Mouse (Mus musculus) ovary, postnatal 14 days (tissue): ENCODE measurements around the gene Serpina1f.
"Not testable (repeated sequence)": the region's sequence is repeated elsewhere in the genome, so short reads cannot be mapped to it uniquely, and the experiment has no call there.

Source experiments
- DNase-seq: peaks from one replicate; pipeline ENCODE4 v3.0.0; 2022; ENCODE audit warnings: low spot score

Gene Serpina1f

DNA sequence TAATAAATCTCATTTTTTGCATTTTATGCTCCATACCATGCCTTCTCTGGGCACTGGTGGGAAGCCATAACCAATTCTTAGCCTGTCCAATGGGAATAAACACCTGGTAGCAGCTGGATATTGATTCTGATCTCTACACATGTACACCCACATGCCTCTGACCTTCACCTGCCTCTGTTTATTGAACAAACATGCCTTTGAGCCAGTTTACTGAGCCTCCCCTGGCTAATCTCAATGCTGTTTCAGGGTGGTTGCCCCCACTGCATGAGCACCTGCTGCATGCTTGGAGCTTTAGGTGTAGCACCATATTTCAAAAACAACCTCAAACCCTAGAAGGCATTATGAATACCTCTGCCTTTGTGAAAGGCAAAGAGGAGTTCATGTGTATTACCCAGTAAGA, 33.3 kb downstream of the Serpina1f start:
- DNase-seq: not testable (repeated sequence)

DNA sequence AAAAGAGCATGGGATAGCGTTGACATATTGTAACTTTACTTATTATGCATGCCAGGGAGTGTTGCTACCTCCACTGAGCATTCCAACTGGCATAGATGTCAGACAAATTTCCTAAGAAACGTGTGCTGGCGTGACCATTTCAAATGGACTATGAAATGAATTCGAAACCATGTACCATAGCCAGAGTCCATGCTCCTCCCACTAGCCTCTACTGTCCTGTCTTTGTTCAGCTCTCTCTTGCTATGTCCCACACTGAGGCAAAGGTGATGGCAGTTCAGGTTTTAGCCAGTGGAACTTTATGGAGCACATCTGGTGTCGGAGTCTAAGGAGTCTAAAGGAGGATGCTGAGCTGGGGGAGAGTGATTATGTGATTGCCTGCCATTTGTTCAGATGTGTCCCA, 35.3 kb downstream of the Serpina1f start:
- no peak for DNase-seq

DNA sequence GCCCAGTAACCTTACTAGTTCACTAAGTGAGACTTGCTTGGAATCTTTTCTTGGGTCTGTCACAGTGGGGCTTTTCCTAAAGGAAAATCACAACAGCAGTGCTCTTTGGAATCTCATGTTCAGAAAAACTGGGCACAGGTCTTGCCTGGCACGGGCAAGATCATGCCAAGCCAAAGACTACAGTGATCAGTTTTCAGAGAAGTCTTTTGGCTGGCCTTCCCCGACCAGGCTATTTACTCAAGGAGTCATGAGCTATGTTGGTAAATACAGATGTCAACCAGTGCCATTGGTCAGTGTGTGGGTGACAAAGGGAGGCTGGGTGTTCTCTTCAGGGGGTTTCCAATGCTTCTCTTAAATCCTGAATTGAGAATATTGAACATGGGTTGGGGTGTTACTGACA, 36.2 kb downstream of the Serpina1f start:
- no peak for DNase-seq

DNA sequence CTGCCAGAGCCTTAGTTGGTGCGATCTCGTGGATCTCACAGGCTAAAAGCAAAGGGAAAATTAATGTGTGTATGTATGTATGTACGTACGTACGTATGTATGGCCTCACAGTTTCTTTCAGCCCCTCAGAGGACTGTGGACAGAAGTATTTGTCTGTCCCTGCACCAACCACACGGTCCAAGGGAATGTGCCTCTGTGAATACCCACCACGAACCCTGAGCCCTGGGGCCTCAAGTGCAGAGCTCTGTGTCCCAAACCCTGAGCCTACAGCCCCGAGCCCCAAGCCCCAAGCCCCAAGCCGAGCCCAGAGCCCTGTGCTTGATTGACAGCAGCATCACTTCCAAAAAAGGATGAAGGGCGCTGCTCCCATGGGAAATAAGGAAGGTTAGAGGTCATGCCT, 37.3 kb downstream of the Serpina1f start:
- no peak for DNase-seq

DNA sequence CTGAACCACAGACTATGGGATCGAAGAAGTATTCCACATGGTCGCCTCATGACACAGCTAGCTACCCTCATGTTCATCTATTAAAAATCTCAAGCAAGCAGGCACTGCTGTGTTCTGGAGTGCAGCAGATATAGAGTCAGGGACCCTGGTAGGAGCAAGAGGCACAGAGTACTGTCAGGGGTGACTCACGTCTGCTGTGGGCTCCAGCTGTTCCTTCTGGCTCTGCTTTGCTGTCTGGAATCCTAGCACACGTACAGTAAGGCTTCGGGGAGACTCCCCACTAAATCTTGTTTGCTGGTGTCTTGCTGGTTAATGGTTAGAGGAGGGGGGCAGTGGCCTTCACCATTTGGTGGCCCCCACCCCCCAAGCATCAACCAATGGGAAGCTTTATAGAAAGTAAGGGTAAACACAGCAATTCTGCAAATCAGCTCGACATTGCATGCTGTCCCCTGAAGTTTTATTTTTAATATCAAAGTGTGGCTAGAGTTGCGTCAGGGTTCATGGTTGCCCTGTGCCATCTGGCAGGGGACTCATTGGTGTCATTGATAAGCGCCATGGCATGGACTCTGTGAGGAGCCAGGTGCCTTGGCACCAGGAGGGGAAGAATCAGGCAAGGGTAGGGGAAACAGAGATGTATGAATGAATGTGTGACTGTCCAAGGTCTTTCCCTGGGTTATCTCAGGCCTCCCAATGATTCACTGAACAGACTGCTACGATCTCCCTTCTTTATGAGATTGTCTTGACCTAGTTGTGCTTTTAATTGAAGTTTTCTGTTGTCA, 38.3 kb downstream of the Serpina1f start, which contains the start of gene Serpina6:
Gene Serpina6 (minus strand): TSS at position 365 of the 779 bp plus-strand sequence.
- DNase-seq: no peak

DNA sequence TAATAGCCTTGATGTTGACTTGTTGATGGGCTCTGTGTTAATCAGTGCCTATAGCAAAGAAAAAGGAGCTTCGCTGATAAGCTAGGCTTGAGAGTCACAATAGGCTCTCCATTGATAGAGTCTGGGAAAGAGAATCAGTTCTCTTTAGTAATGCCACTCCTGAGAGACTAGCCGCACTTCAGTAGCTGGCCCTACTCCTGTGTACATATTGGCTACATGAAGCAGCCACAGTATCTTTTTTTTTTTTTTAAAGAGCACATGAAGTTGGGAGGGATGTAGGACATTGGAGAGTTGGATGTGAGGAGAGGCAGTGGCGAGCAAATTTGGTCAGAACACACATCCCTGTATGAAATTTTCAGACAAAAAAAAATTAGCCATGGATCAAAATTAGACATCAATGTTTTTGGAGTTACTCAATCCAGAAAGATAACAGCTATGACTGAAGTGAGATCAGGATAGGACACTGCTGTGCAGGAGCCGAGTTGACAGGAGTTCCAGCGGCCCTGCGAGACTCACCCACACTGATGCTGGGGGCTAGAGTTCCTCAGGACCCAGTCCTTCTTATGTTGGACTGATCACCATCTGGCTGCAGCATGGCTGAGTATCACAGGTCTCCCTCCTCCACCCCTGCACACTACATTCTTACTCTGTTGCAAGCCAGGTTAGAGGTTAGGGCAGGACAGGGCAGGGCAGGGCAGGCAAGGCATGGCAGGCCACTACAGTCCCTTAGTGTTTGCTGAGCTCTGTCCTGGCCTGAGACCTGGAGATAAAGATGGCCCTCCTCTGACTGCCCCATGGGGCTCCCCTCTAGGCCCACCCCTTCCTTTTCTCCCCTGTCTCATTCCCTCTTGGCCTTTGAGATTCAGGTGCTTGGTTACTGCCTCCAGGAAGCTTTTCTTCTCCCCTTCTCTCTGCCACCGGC, 39.9 kb downstream of the Serpina1f start:
- DNase-seq: no peak

DNA sequence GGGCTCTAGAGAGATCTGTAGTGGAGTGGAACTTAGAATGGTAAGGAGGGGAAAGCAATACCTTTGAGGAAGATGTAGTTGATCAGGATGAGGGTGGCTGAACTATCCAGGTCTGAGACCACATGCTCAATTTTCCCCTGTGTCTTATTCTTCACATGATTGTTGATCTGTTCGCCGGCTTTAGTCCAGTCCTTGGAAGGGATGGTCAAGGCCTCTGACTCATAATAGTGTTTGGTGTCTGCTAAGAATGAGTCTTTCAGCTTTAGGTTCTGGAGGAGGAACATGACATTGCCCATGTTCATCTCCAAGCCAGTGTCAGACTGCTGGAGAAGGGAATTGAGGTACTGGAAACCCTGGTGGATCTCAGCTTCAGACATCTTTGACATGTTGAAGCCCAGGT, 41.5 kb downstream of the Serpina1f start:
- DNase-seq: no peak

DNA sequence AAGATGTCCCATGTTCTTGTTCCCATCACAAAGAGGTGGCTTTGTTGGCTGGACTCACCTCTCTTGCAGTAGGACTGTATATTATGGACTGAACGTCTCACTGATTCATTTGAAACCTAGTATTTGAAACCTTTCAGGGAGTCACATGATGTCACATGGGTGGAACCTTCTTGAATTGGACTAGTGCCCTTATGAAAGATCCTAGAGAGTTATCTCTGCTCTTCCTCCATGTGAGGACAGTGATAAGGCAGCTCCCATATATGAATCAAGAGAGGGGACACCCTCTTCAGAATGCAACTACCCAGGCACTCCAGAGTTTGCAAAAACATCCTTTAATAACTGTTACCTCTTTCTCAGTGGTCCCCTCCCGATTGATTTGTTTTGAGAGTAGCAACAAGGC, 49.0 kb downstream of the Serpina1f start:
- no peak for DNase-seq

DNA sequence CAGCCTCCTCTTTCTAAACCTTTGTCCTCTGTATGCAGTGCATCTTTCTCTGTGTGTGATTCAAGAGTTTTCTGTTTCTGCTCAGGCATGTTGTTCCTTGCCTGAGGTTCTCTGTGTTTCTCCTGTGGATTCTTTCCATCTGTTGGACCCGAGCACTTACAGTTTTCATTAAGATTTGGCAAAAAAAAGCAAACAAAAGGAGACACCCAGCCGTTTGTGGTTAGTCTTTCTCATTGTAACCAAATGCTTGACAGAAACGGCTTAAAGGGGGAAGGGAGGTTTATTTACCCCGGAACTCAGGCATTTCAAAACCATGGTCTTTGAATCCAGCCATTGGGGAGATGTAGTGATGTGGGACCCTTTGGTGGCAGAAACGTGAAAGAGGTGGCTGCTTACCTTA, 50.7 kb downstream of the Serpina1f start:
- no peak for DNase-seq

DNA sequence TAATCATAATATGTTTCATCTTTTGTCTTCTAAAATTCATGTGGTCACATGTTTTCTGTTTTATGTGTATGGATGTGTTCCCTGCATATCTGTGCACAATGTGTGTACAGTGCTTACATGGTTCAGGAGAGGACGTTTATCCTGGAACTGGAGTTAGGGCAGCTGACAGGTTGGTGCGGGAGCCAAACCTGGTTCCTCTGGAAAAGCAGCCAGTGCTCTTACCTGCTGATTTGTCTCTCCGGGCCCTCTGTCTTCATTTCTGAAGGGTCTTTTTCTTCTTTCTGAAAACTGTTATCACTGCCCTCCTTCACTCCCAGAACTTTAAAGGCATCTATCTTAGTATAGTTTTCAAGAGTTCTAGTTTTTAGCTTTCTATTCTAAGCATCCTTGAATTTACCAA, 51.5 kb downstream of the Serpina1f start:
- no peak for DNase-seq

DNA sequence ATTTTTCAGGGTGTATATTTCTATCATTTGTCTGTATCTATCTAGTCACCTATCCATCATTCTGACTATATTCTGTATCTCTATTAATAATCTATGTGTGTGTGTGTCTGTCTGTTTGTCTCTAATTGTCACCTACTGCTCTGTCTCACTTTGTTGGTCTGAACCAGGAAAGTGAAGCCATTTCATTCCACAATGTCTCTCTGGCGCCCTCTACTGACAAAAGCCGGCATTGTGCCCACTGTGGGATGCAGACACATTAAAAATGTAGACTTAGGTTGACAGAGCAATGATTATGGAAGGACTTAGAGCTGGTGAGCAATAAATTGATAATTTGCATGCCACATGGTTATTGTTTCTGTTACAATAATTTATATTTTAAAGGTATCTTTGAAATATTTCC, 52.0 kb downstream of the Serpina1f start:
- peak; percentile 87 for DNase-seq
